Mouse (Mus musculus) testis, adult 2 months (tissue): ENCODE data around the gene Asb16. TPM values are rescaled to one million over a fixed set of nuclear protein-coding genes. Genes with fewer than 3 reads are reported as not detected.

Experiments used
- H3K27ac ChIP-seq: fragments of 200-500 bp; 2 replicates; pipeline ENCODE4 v1.5.1; 2012; ENCODE audit warnings: low read depth, low read length; ENCODE audit not compliant: control insufficient read depth, insufficient read depth
- H3K27me3 ChIP-seq: fragments of 200-500 bp; 2 replicates; pipeline ENCODE4 v1.6.1; 2012; ENCODE audit warnings: mild to moderate bottlenecking, low read length, moderate library complexity; ENCODE audit not compliant: control insufficient read depth, insufficient read depth
- H3K36me3 ChIP-seq: fragments of 200-500 bp; 2 replicates; pipeline ENCODE4 v1.6.1; 2012; ENCODE audit warnings: mild to moderate bottlenecking, low read length; ENCODE audit not compliant: control insufficient read depth, insufficient read depth
- H3K4me1 ChIP-seq: fragments of 200-500 bp; 2 replicates; pipeline ENCODE4 v1.6.1; 2012; ENCODE audit warnings: low read length; ENCODE audit not compliant: control insufficient read depth, insufficient read depth
- H3K4me3 ChIP-seq: fragments of 200-500 bp; 2 replicates; pipeline ENCODE4 v1.5.1; 2012; ENCODE audit warnings: low read depth, mild to moderate bottlenecking, low read length, moderate library complexity, mixed read lengths; ENCODE audit not compliant: control insufficient read depth
- CTCF ChIP-seq: fragments of 200-500 bp; IDR thresholded peaks from 2 replicates; pipeline ENCODE4 v1.5.1; 2012; ENCODE audit warnings: low read depth, mild to moderate bottlenecking, inconsistent platforms, low read length, moderate library complexity; ENCODE audit not compliant: control insufficient read depth, insufficient read depth, insufficient replicate concordance
- POLR2A ChIP-seq: fragments of 200-500 bp; IDR thresholded peaks from 2 replicates; pipeline ENCODE4 v1.6.1; 2012; ENCODE audit warnings: low read depth, mild to moderate bottlenecking, inconsistent platforms, low read length, moderate library complexity; ENCODE audit not compliant: control insufficient read depth
- polyA plus RNA-seq: library from polyadenylated mRNA; depleted of rRNA; stranded (reverse); fragments of >200 nt; gene quantifications from 2 replicates; pipeline ENCODE4 v1.2.3, GENCODE M21; 2012; rRNA removed

The Asb16 gene
- polyA plus RNA-seq, result 0.10 and 0.11 TPM in 2 replicates

DNA sequence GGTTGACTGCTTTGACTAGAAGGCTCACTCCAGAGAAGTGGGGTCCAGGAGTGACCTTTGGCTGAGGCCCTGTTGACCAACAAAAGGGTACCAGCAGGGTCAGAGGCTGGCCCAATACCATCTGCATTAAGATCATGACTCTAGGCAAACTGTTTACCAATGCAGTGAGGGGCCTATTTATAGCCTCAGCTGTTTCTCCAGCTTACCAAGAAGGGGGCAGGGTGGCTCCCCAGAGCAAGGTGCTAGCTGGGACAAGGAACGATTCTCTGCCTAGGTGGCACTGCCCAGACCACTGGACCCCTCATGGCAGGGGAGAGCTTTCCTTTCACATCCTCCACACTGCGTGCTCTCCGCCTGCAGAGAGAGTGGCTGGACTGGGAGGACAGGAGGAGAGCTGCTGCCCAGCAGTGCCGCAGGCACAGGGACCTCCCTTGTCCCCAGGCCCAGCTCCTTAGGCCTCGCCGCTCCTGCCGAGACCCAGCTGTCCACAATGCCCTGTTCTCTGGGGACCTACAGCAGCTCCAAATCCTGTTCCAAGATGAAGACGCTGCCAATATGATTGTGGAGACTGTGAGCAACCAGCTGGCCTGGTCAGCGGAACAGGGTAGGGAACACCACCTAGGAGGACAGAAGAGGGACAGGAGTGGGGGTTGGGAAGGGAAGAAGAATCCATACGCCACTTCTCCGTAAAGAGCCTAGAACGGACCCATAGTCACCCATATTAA, at the start of gene Asb16:
Gene Asb16 (plus strand): TSS at position 224 of the 725 bp plus-strand sequence.
- Histone ChIP-seq H3K36me3 (no peaks in the 10 kb centered on the region), H3K4me1 (no peaks in the 10 kb centered on the region), H3K27ac (no peak within 1 kb of the TSS), H3K27me3 (no peaks in the 10 kb centered on the region), H3K4me3 (no peak within 1 kb of the TSS)
- TF ChIP-seq CTCF (no peak), POLR2A (no peak)

DNA sequence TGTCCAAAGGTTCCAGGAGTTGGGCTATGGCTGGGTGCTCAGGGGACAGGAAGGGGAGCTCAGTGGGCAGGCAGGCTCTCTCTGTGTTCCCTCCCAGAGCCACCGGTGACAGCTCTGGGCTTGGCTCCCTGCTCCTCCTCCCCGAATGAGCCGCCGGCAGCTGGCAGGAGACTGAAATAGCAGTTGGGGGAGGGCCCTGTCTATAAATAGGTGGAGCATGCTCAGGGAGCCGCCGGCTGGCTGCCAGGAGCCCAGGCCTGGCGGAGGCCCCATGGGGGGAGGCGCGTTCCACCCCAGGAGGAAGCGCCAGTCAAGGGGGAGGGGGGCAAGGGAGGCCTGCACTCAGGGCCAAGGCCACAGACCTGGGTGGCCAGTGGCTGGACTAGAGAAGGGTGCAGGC, 49.8 kb upstream of the Asb16 start:
- Histone ChIP-seq H3K27me3 (no peaks in the 10 kb centered on the region), H3K36me3 (no peaks in the 10 kb centered on the region), H3K27ac (peak overlapping the region; percentile 7; the same call in 1 of the 2 replicates), H3K4me1 (peaks cover 23% of the 10 kb centered on the region), H3K4me3 (peak overlapping the region; percentile 47)
- TF ChIP-seq CTCF (no peak), POLR2A (no peak)

DNA sequence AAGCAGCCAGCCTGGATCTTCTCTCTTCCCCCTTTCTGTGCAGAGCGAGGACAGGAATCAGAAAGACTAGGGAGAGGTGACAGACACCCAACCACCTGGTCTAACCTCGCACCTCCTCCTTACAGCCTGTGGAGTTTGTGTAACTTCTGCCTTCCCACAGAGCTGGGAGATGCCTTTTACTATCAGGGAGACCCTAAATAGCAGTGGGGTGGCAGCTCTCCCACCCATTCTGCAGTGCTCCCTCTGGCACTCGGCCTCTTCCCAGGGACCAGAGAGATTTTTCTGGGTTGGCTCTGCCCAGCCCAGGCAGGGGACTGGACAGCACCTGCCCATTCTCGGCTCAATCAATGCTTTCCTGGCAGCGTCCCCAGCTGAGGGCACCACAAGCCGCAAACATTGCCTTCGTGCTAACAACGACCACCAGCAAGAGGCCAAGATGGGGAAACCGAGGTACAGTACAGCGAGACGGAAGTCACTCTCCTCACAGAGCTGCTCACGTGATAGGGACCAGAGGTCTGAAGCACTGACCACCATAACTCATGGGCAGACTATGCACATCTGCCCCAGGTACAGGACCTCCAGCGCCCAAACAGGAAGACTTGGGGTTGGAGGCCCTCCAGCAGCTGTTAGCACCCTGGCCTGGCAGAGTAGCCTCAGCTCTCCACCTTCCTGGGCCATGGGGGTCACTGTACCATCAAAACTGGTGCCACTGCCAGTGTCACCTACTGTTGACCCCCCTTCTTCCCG, 49.1 kb upstream of the Asb16 start:
- H3K4me3 ChIP-seq, result no peak overlapping the region
- H3K4me1 ChIP-seq, result peaks cover 22% of the 10 kb centered on the region
- TF ChIP-seq POLR2A, result no peak
- no peak for TF ChIP-seq CTCF
- H3K27me3 ChIP-seq, result no peaks in the 10 kb centered on the region
- peak overlapping the region; percentile 14 for H3K27ac ChIP-seq
- no peaks in the 10 kb centered on the region for H3K36me3 ChIP-seq

DNA sequence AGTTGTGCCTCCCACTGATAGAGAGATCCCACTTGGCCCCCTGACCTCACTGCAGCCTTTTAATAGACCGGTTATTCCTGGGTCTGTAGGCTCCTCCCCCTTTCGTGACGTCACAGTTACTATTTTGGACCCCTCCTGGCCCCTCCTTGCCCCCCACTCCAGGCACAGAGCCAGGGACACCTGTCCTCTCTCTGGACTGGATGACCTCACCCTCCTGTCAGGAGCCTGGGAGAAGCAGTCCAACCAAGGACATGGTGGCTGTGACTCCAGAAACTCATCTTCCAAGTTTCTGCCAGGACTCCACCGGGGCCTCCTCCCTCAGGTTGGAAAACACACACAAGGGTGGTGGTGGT, 48.6 kb upstream of the Asb16 start:
- no peaks in the 10 kb centered on the region for H3K36me3 ChIP-seq
- H3K4me1 ChIP-seq, result peaks cover 17% of the 10 kb centered on the region
- no peak overlapping the region for H3K27ac ChIP-seq
- no peak overlapping the region for H3K4me3 ChIP-seq
- TF ChIP-seq POLR2A (no peak), CTCF (no peak)
- no peaks in the 10 kb centered on the region for H3K27me3 ChIP-seq

DNA sequence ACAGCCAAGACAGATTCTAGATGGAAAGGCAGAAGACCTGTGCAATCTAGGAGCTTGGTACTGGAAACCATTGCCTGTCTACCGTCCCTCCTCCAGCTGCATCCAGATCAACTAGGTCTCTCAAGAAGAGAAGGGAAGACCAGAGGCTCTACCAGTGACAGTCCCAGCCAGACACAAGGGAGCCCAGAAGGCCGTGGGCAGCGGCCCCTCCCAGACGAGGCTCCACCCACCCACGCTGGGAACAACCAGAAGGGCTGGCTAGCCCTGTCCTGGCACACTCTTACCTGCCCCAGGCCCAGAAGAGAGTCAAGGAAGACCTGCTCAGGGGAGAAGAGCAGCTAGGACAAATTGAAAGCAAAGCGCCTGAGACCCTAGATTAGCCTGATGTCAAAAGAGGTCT, 48.1 kb upstream of the Asb16 start:
- Histone ChIP-seq H3K4me1 (peaks cover 17% of the 10 kb centered on the region), H3K36me3 (no peaks in the 10 kb centered on the region), H3K4me3 (no peak overlapping the region), H3K27me3 (no peaks in the 10 kb centered on the region), H3K27ac (no peak overlapping the region)
- TF ChIP-seq POLR2A, result no peak
- TF ChIP-seq CTCF, result no peak

DNA sequence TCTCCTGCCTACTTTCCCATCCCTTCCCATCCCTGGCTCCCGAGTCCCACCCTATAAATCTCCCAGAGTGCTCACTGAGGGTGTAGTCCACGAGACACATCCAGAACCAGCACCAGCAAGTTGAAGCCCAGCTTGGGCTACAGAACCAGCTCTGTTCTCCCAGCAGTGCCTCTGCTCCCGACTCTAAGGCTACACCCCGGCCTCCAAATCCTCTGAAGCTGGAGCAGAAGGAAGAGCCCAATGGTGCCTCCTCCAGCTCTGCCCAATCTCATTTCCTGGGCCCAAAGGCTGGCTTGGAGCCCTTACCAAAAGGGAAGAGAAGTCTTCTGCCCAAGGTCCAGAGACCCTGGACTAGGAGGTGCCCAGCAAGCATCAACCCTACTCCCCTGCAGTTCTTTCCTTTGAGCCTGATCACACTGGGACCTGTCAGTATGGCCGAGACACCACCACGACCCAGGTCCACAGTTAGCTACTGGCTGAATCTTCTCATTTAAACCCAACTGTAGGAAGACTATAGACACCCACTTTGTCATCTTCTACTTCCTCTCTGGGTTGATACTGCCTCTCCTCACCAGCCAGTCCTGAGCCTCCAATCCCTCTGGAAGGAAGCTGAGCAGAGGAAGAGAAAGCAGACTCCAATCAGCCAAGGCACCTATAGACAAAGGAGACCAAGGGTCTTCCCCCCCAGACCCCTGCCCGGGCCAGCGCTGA, 47.1 kb upstream of the Asb16 start:
- Histone ChIP-seq H3K4me3 (no peak overlapping the region), H3K27me3 (no peaks in the 10 kb centered on the region), H3K27ac (no peak overlapping the region), H3K36me3 (no peaks in the 10 kb centered on the region), H3K4me1 (peaks cover 15% of the 10 kb centered on the region)
- TF ChIP-seq POLR2A, result no peak
- TF ChIP-seq CTCF, result no peak

DNA sequence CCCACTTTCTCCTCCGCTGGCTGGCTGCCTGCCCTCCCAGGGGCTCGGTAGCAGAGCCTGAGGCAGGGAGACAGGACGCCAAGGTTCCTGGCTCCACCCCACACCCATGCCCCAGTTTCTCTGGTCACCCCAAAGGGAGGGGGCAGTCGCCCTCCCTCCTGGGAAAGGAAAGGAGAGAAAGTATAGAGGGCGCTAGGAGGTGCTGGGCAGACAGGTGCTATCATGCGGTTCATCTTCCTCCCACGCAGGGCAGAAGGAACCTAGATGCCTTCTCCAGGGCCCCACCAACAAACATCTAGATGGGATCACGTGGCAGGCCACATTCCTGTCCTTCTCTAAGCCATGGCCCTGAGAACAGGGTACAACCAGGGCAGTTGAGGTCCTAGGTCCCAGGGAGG, 46.6 kb upstream of the Asb16 start:
- TF ChIP-seq CTCF (no peak), POLR2A (no peak)
- Histone ChIP-seq H3K27ac (no peak overlapping the region), H3K36me3 (no peaks in the 10 kb centered on the region), H3K27me3 (no peaks in the 10 kb centered on the region), H3K4me1 (peaks cover 15% of the 10 kb centered on the region), H3K4me3 (no peak overlapping the region)
